Mouse (Mus musculus) bone marrow macrophage, adult 2 months (primary cell): ENCODE data around the gene Vash2. TPM values are rescaled to one million over a fixed set of nuclear protein-coding genes. Genes with fewer than 3 reads are reported as not detected.

Source experiments
- H3K27ac ChIP-seq: 2 replicates; pipeline ENCODE4 v1.5.1; 2012; ENCODE audit warnings: low read depth, low read length; ENCODE audit not compliant: insufficient read depth
- H3K4me1 ChIP-seq: 2 replicates; pipeline ENCODE4 v1.6.1; 2012; ENCODE audit warnings: low read length; ENCODE audit not compliant: control insufficient read depth, insufficient read depth
- H3K4me3 ChIP-seq: 2 replicates; pipeline ENCODE4 v1.5.1; 2012; ENCODE audit warnings: mild to moderate bottlenecking, low read length, moderate library complexity; ENCODE audit not compliant: insufficient read depth
- CTCF ChIP-seq: IDR thresholded peaks from 2 replicates; pipeline ENCODE4 v1.5.1; 2012; ENCODE audit warnings: low read depth, mild to moderate bottlenecking, low read length, moderate library complexity
- POLR2A ChIP-seq: IDR thresholded peaks from 2 replicates; pipeline ENCODE4 v1.6.1; 2012; ENCODE audit warnings: mild to moderate bottlenecking, low read depth, low read length, borderline replicate concordance
- polyA plus RNA-seq: library from polyadenylated mRNA; stranded (reverse); fragments of >200 nt; gene quantifications from 2 replicates; pipeline ENCODE4 v1.2.4, GENCODE M21; 2012; ENCODE audit not compliant: missing spikeins, insufficient read depth, insufficient read length

The Vash2 gene
- polyA plus RNA-seq, 1 experiment, result 0.28 TPM

DNA sequence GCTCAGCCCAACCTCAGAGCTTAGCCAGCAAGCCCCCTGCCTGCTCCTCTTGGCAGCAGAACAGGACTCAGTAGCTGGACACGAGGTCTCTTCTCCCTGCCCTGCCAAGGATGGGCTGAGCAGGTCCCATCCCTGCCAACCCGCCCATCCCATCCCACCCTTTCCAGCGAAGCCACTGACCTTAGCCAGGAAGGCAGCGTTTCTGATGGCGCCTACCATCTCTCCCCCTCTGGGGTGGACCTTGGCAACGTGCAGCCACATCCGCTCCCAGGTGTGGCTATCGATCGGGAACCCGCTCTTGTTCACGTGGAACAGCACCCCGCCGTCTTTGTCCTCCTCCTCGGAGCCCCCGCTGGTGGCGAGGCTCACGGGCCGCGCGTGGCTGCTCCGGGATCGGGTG, 1.1 kb downstream of the Vash2 start:
- no peak overlapping the region for H3K27ac ChIP-seq
- H3K4me3 ChIP-seq, result peak overlapping the region; percentile 64
- TF ChIP-seq CTCF (no peak), POLR2A (no peak)
- peaks cover 7% of the 10 kb centered on the region for H3K4me1 ChIP-seq

- no peak overlapping the region for H3K27ac ChIP-seq
- TF ChIP-seq POLR2A (no peak), CTCF (no peak)
- no peak overlapping the region for H3K4me3 ChIP-seq
- peaks cover 7% of the 10 kb centered on the region for H3K4me1 ChIP-seq
Observed at GRCm38 (mm10) chr1:190976887-190977573, 2.1 kb downstream of the Vash2 start.

DNA sequence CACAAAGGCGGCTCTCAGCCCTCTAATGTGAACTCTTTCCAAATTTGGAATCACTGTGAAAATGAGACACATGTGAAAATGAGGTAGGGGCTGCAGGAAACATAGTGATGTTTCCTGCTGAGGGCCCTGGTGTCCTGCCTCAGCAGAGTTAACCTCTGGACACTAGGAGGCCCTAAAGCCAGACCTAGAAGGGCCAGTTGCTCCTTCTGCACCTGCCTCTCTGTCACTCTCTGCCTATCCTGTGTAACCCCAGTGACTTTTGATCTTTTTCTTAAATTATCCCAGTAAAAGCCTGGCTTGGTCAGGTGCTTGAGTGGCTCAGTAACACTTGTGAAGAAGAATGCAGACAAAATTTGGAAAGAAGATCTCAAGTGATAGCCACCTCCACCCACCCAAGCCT, 4.3 kb downstream of the Vash2 start:
- Histone ChIP-seq H3K27ac (no peak overlapping the region), H3K4me3 (no peak overlapping the region), H3K4me1 (no peaks in the 10 kb centered on the region; the same call in 1 of the 2 replicates)
- TF ChIP-seq POLR2A, result no peak
- TF ChIP-seq CTCF, result no peak

GRCm38 (mm10) chr1:190974191-190974590, 4.9 kb downstream of the Vash2 start:
- H3K4me3 ChIP-seq, result no peak overlapping the region
- H3K27ac ChIP-seq, result no peak overlapping the region
- no peak for TF ChIP-seq CTCF
- TF ChIP-seq POLR2A, result no peak
- no peaks in the 10 kb centered on the region; the same call in 1 of the 2 replicates for H3K4me1 ChIP-seq

DNA sequence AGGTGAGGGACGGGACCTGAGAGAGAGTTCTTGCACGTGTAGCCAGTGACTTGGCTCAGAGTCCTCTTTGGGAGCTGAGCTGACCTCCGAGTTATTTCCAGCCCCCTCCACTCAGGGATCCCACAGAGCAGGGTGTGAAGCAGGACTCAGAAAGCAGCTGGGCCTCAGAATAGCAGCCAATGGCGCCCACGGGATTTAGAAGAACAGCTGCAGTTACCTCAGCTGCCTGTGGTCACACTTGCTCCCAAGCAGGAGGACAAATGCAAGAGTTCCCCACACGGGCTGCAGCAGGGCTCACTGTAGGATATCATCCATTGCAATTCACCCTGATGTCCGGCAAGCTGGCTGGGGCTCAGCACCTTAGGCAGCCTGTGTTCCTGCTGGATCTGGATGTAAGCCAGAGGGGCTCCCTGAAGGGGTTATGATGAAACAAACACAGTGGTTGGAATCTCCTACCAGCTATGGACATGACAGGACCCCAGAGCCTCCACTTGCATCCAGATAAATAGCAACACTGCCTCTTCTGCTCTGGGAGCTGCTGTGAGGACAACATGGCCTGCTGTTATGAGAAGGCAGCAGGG, 6.4 kb downstream of the Vash2 start:
- H3K4me1 ChIP-seq, result no peaks in the 10 kb centered on the region; the same call in 1 of the 2 replicates
- H3K27ac ChIP-seq, result no peak overlapping the region
- TF ChIP-seq CTCF (no peak), POLR2A (no peak)
- no peak overlapping the region for H3K4me3 ChIP-seq

GRCm38 (mm10) chr1:190971708-190972610, 7.1 kb downstream of the Vash2 start:
- H3K4me1 ChIP-seq, result no peaks in the 10 kb centered on the region; the same call in 1 of the 2 replicates
- TF ChIP-seq POLR2A (no peak), CTCF (no peak)
- no peak overlapping the region for H3K27ac ChIP-seq
- no peak overlapping the region for H3K4me3 ChIP-seq

- H3K4me3 ChIP-seq, result no peak overlapping the region
- H3K4me1 ChIP-seq, result no peaks in the 10 kb centered on the region
- no peak for TF ChIP-seq CTCF
- no peak for TF ChIP-seq POLR2A
- no peak overlapping the region for H3K27ac ChIP-seq
Observed at GRCm38 (mm10) chr1:190968010-190968409, 11.1 kb downstream of the Vash2 start.

DNA sequence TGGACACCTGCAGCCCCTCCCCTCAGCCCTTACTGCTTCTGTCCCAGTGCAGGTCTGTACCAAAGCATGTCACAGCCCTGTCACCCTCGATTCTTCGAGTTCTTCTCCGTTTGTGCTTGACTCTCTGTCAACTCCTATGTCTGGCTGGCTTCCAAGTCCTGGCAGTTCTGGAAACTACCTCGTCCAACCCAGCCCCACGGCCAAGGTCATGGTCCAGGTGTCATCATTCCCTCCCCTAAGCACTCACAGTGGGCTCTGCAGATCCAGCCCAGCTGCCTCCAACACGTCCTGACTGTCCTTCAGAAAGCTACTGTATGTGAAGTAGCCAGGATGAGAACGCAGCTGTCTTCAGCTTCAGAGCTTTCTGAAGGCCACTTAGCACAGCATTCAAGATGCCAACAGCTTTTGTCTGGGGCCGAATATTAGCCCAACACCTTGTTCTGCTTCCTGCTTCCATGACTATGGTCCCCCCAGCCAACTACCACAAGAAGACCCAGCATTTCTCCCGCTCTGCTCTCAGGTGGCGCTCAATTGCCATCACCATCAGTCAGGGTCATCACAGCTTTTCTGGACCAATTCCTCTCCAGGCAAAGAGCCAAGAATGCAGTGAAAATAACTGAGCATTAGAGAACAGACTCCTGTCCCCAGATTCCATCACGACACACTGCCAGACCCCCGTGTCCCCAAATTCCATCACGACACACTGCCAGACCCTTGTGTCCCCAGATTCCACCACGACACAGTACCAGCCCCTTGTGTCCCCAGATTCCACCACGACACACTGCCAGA, 13.9 kb downstream of the Vash2 start:
- Histone ChIP-seq H3K4me3 (no peak overlapping the region), H3K27ac (no peak overlapping the region), H3K4me1 (no peaks in the 10 kb centered on the region)
- TF ChIP-seq CTCF (no peak), POLR2A (no peak)

DNA sequence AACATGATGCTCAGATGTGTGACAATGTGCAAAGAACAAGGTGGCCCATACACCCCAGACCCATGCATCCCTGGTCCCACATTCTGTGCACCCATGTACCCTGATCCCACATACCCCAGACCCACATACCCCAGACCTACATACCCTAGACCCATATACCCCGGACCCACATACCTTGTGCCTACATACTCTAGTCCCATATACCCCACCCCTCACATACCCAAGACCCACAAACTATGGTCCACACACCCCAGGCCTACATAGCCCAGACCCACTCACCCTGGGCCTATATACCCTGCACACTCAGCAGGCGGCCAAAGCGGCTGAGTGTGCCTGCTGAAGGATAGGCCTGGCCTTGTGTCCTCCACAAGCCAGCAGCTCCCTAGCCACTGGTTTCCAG, 16.3 kb downstream of the Vash2 start:
- Histone ChIP-seq H3K27ac (no peak overlapping the region), H3K4me3 (no peak overlapping the region), H3K4me1 (no peaks in the 10 kb centered on the region)
- TF ChIP-seq POLR2A, result no peak
- no peak for TF ChIP-seq CTCF
